Mouse (Mus musculus) lung, postnatal 0 days (tissue): ENCODE results near the gene Nell1.

ENCODE experiments used
- CTCF ChIP-seq: IDR thresholded peaks from 2 replicates; pipeline ENCODE4 v1.5.1; 2016; ENCODE audit warnings: antibody characterized with exemption, mild to moderate bottlenecking
- EP300 ChIP-seq: IDR thresholded peaks from 2 replicates; pipeline ENCODE4 v1.6.1; 2016; ENCODE audit warnings: antibody characterized with exemption, mild to moderate bottlenecking, control low read depth

GRCm38 (mm10) chr7:50338226-50338625 is 363.6 kb downstream of the Nell1 start:
- TF ChIP-seq CTCF: no peak
- no peak for TF ChIP-seq EP300
